Mouse (Mus musculus) kidney, postnatal 25 days (tissue): ENCODE data around the gene Disp2.

Source experiments
- DNase-seq, 2 experiments: peaks; one replicate each; pipeline ENCODE4 v3.0.0; 2021; ENCODE audit warnings: mixed read lengths in 2 of 2

Gene Disp2

DNA sequence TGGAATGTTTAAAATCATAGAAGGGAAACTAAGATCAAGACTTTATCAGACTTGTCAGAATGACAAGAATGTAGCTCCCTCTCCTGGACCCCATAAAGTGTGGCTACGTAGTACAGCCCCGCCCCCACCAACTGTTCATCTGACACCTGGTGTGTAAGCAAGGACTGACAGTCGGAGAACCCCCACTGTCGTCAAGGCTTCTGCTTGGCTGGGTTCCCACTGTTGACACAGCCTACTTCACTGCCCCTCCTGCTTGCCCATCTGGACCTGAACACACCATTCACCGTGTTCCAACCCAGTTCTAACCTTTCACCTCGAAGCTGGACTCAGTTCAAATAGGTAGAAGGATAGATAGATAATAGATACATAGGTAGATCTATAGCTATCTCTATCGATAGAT is 66.7 kb downstream of the Disp2 start:
- DNase-seq: peak; percentile 63 to 84

DNA sequence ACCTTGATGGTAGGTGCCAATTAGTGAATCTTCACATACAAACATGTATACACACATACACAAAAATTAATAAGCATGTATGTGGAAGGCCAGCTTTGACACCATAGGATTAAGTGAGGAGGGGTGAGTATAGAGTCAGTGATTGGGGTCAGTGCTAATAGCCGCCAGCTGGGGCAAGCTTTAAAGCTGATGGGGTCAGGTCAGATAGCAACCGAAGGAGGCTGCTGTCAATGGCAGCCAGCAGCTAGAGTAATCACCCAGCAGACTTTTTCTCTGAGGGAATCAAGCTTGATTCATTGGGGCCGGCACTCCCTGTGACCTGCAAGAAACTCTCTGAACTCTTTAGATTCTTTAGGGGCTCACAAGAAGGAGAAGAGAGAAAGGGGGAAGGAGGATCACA is 72.2 kb downstream of the Disp2 start:
- no peak for DNase-seq
